In genomic region chr3:146564268-146565064, GRCm38 (mm10) we compare ENCODE assay signal across 8 mouse cellular contexts. TPM values are rescaled to one million over a fixed set of nuclear protein-coding genes. Genes with fewer than 3 reads are reported as not detected.
A peak's percentile ranks its signal among the peaks of the same experiment; 100 is the strongest.
DNase-seq lines count a peak whose midpoint lies in the region; ATAC-seq and TF ChIP-seq lines count a peak whose summit lies in the region.

No protein-coding gene starts in this region.

- no peak overlapping the region for H3K27ac ChIP-seq in kidney, embryonic 15.5 days
- H3K27ac ChIP-seq in stomach, postnatal 0 days (replicated peaks): no peak overlapping the region

- no peak for ATAC-seq in kidney, embryonic 15.5 days (replicated peaks; ENCODE audit: low FRiP score)
- ATAC-seq in stomach, postnatal 0 days (ENCODE audit: low FRiP score, low TSS enrichment): no peak

- no peak for TF ChIP-seq EP300 in stomach, postnatal 0 days (optimal IDR thresholded peaks at IDR 0.05)

- WGBS in kidney, embryonic 15.5 days: 44% methylated on average over 14 of the region's 14 CpGs
- WGBS in stomach, postnatal 0 days: 39% methylated on average over 14 of the region's 14 CpGs

- peak; percentile 38 for DNase-seq in kidney, adult 11 months
- DNase-seq in cerebellum, postnatal 10 days: peak; percentile 88 to 92
- DNase-seq in frontal cortex, postnatal 36 days (ENCODE audit: low spot score in 2 of 2): peak; percentile 82 to 90
- peak; percentile 63 for DNase-seq in hindlimb bud, embryonic 11.5 days (ENCODE audit: extremely low spot score, low read depth, low spot score)
- DNase-seq in left cerebral cortex, postnatal 4 days: peak; percentile 77
- peak; percentile 10 to 52 for DNase-seq in monocyte, adult 2 months (ENCODE audit: low read depth in 1 of 2, low spot score in 2 of 2)
- peak; percentile 82 for DNase-seq in stomach, postnatal 0 days (ENCODE audit: low spot score)

- H3K4me2 ChIP-seq in kidney, embryonic 15.5 days: no peak overlapping the region
- no peak overlapping the region for H3K4me2 ChIP-seq in stomach, postnatal 0 days (replicated peaks; ENCODE audit: low read depth)

- no peaks in the 10 kb centered on the region for H3K4me1 ChIP-seq in kidney, embryonic 15.5 days
- H3K4me1 ChIP-seq in stomach, postnatal 0 days (replicated peaks; ENCODE audit: control insufficient read depth, insufficient read depth): no peaks in the 10 kb centered on the region

- H3K36me3 ChIP-seq in kidney, embryonic 15.5 days: no peaks in the 10 kb centered on the region
- H3K36me3 ChIP-seq in stomach, postnatal 0 days (ENCODE audit: control insufficient read depth, insufficient read depth, low read length): no peaks in the 10 kb centered on the region

- H3K4me3 ChIP-seq in kidney, embryonic 15.5 days (replicated peaks): no peak overlapping the region
- no peak overlapping the region for H3K4me3 ChIP-seq in stomach, postnatal 0 days (ENCODE audit: low read depth, low read length)

- intact Hi-C loops in left cerebral cortex, postnatal 4 days (cut with DNase I): loop anchor here (10.0 kb wide), 1 partner anchor 180 kb away; no protein-coding TSS in a partner anchor

- H3K27me3 ChIP-seq in kidney, embryonic 15.5 days: no peaks in the 10 kb centered on the region
- H3K27me3 ChIP-seq in stomach, postnatal 0 days (ENCODE audit: control insufficient read depth, insufficient read depth, low read length): no peaks in the 10 kb centered on the region

- no peaks in the 10 kb centered on the region for H3K9me3 ChIP-seq in kidney, embryonic 15.5 days (replicated peaks)
- no peaks in the 10 kb centered on the region for H3K9me3 ChIP-seq in stomach, postnatal 0 days (ENCODE audit: control insufficient read depth, low read length)

- H3K9ac ChIP-seq in kidney, embryonic 15.5 days: no peak overlapping the region
- H3K9ac ChIP-seq in stomach, postnatal 0 days (ENCODE audit: low read length): no peak overlapping the region

- TF ChIP-seq CTCF in stomach, postnatal 0 days (IDR thresholded peaks at IDR 0.05; ENCODE audit: low read depth): peak; percentile 87

RNA-seq across cellular contexts. Expression of gene Uox, which starts 5.8 kb away (rescaled TPM):
- 0.88 TPM in 1 of 2 replicates, not detected in the other for polyA plus RNA-seq in kidney, embryonic 15.5 days (2015; fragmentation: Nextera tagmentation; extraction: Ambion mirVana)
- total RNA-seq in left cerebral cortex, postnatal 4 days (2021): under 1 TPM; 0.18 to 0.38 TPM
- polyA plus RNA-seq in stomach, postnatal 0 days (2015; fragmentation: Nextera tagmentation; extraction: Ambion mirVana): 0.25 and 0.29 TPM in 2 replicates

RNA-seq across cellular contexts. Expression of gene Rpf1, which starts 43.2 kb away (rescaled TPM):
- polyA plus RNA-seq in kidney, embryonic 15.5 days (2015; fragmentation: Nextera tagmentation; extraction: Ambion mirVana): 60.3 and 64.3 TPM in 2 replicates
- 10 to 100 TPM; 22.5 to 24.5 TPM for total RNA-seq in left cerebral cortex, postnatal 4 days (2021)
- polyA plus RNA-seq in stomach, postnatal 0 days (2015; fragmentation: Nextera tagmentation; extraction: Ambion mirVana): 30.8 and 31.2 TPM in 2 replicates

RNA-seq across cellular contexts. Expression of gene Dnase2b, which starts 50.9 kb away (rescaled TPM):
- polyA plus RNA-seq in kidney, embryonic 15.5 days (2015; fragmentation: Nextera tagmentation; extraction: Ambion mirVana): 0.08 TPM in 1 of 2 replicates, not detected in the other
- not detected for total RNA-seq in left cerebral cortex, postnatal 4 days (2021)
- not detected in 2 replicates for polyA plus RNA-seq in stomach, postnatal 0 days (2015; fragmentation: Nextera tagmentation; extraction: Ambion mirVana)

Comparison
In these comparisons a context has a peak if more than half of its experiments do, and no peak if none do; other contexts are left out.
1. DNase-seq: peak in every context shown above with its lines; median percentile 90 in cerebellum, postnatal 10 days; 86 in frontal cortex, postnatal 36 days; 82 in stomach, postnatal 0 days; 77 in left cerebral cortex, postnatal 4 days; 63 in hindlimb bud, embryonic 11.5 days; 38 in kidney, adult 11 months; 31 in monocyte, adult 2 months.